Comparison of ENCODE assay signal across 8 mouse cellular contexts in genomic region chr12:84416834-84417604, GRCm38 (mm10). TPM values are rescaled to one million over a fixed set of nuclear protein-coding genes. Genes with fewer than 3 reads are reported as not detected.
DNase-seq lines count a peak whose midpoint lies in the region; ATAC-seq and TF ChIP-seq lines count a peak whose summit lies in the region.

Rnf113a2 (plus strand) TSS chr12:84417196.

- ATAC-seq in embryonic facial prominence, embryonic 12.5 days (ENCODE audit: insufficient number of reproducible peaks, insufficient read depth, low FRiP score, low TSS enrichment): no peak
- ATAC-seq in limb, embryonic 11.5 days (ENCODE audit: insufficient number of reproducible peaks, low FRiP score, low TSS enrichment, low read depth): peak; percentile 82; the same call in 1 of the 2 replicates
- peak; percentile 94 for ATAC-seq in midbrain, embryonic 13.5 days

- H3K9me3 ChIP-seq in embryonic facial prominence, embryonic 12.5 days: no peaks in the 10 kb centered on the region
- no peaks in the 10 kb centered on the region; the same call in 1 of the 2 replicates for H3K9me3 ChIP-seq in limb, embryonic 11.5 days (ENCODE audit: control insufficient read depth, low read length)
- no peaks in the 10 kb centered on the region for H3K9me3 ChIP-seq in midbrain, embryonic 13.5 days

- H3K27me3 ChIP-seq in embryonic facial prominence, embryonic 12.5 days: no peaks in the 10 kb centered on the region; the same call in 1 of the 2 replicates
- no peaks in the 10 kb centered on the region for H3K27me3 ChIP-seq in limb, embryonic 11.5 days (ENCODE audit: control insufficient read depth, insufficient read depth, low read length)
- H3K27me3 ChIP-seq in midbrain, embryonic 13.5 days: peaks cover 3% of the 10 kb centered on the region; the same call in 1 of the 2 replicates
- no peaks in the 10 kb centered on the region for H3K27me3 ChIP-seq in small intestine, adult 2 months (ENCODE audit: control insufficient read depth, insufficient read depth, low read length)

- no peak for TF ChIP-seq CTCF in small intestine, adult 2 months (IDR thresholded peaks at IDR 0.05; ENCODE audit: extremely low read depth, insufficient read length, insufficient replicate concordance, low read depth, low read length)

- TF ChIP-seq POLR2A in small intestine, adult 2 months (IDR thresholded peaks at IDR 0.05; ENCODE audit: low read depth, low read length): peak; percentile 57

- H3K27ac ChIP-seq in embryonic facial prominence, embryonic 12.5 days: 0 out of 2 replicates have a peak within 1 kb of the TSS, but pooled peaks have one; percentile 24
- H3K27ac ChIP-seq in limb, embryonic 11.5 days (replicated peaks; ENCODE audit: low read depth, low read length): no peak within 1 kb of the TSS
- H3K27ac ChIP-seq in midbrain, embryonic 13.5 days: peak within 1 kb of the TSS; percentile 79
- H3K27ac ChIP-seq in small intestine, adult 2 months (ENCODE audit: insufficient read depth, low read depth, low read length): peak within 1 kb of the TSS; percentile 34

- peak within 1 kb of the TSS; percentile 60 for H3K4me2 ChIP-seq in embryonic facial prominence, embryonic 12.5 days (replicated peaks)
- peak within 1 kb of the TSS; percentile 66 for H3K4me2 ChIP-seq in limb, embryonic 11.5 days (ENCODE audit: low read depth, severe bottlenecking)
- peak within 1 kb of the TSS; percentile 76 for H3K4me2 ChIP-seq in midbrain, embryonic 13.5 days (replicated peaks)

- peak within 1 kb of the TSS; percentile 47 for H3K4me3 ChIP-seq in embryonic facial prominence, embryonic 12.5 days
- peak within 1 kb of the TSS; percentile 50 for H3K4me3 ChIP-seq in limb, embryonic 11.5 days (ENCODE audit: low read depth, low read length)
- H3K4me3 ChIP-seq in midbrain, embryonic 13.5 days (replicated peaks): peak within 1 kb of the TSS; percentile 60
- peak within 1 kb of the TSS; percentile 77 for H3K4me3 ChIP-seq in small intestine, adult 2 months (ENCODE audit: low read depth, low read length)

- peak; percentile 85 to 89 for DNase-seq in adrenal gland, postnatal 36 days
- peak; percentile 85 to 87 for DNase-seq in heart, adult 18-20 months
- DNase-seq in kidney, adult 18-20 months: peak; percentile 86
- peak; percentile 86 for DNase-seq in limb, embryonic 11.5 days (ENCODE audit: low spot score)
- no peak for DNase-seq in MN1 (ENCODE audit: low spot score)

- H3K4me1 ChIP-seq in embryonic facial prominence, embryonic 12.5 days: no peaks in the 10 kb centered on the region
- no peaks in the 10 kb centered on the region for H3K4me1 ChIP-seq in limb, embryonic 11.5 days (ENCODE audit: control insufficient read depth, insufficient read depth, low read length)
- peaks cover 9% of the 10 kb centered on the region for H3K4me1 ChIP-seq in midbrain, embryonic 13.5 days (replicated peaks)
- H3K4me1 ChIP-seq in small intestine, adult 2 months (ENCODE audit: control insufficient read depth, insufficient read depth, insufficient read length, low read length): peaks cover 8% of the 10 kb centered on the region

- WGBS in embryonic facial prominence, embryonic 12.5 days: 3% methylated on average over 50 of the region's 50 CpGs
- 3% methylated on average over 50 of the region's 50 CpGs for WGBS in limb, embryonic 11.5 days
- 3% methylated on average over 50 of the region's 50 CpGs for WGBS in midbrain, embryonic 13.5 days
- 2% methylated on average over 50 of the region's 50 CpGs for WGBS in small intestine, adult 2 months

- H3K9ac ChIP-seq in embryonic facial prominence, embryonic 12.5 days: peak within 1 kb of the TSS; percentile 56
- peak within 1 kb of the TSS; percentile 70 for H3K9ac ChIP-seq in limb, embryonic 11.5 days (ENCODE audit: low read length)
- H3K9ac ChIP-seq in midbrain, embryonic 13.5 days (replicated peaks): peak within 1 kb of the TSS; percentile 73

- H3K36me3 ChIP-seq in embryonic facial prominence, embryonic 12.5 days: no peaks in the 10 kb centered on the region
- H3K36me3 ChIP-seq in limb, embryonic 11.5 days (ENCODE audit: control insufficient read depth, insufficient read depth, low read length): no peaks in the 10 kb centered on the region
- H3K36me3 ChIP-seq in midbrain, embryonic 13.5 days: no peaks in the 10 kb centered on the region
- H3K36me3 ChIP-seq in small intestine, adult 2 months (ENCODE audit: control insufficient read depth, insufficient read depth, low read length): no peaks in the 10 kb centered on the region

RNA-seq across cellular contexts. Expression of gene Rnf113a2, which starts in this region (rescaled TPM):
- 10 to 100 TPM; 17.9 to 19.4 TPM for total RNA-seq in adrenal gland, postnatal 36 days (2021)
- polyA plus RNA-seq in embryonic facial prominence, embryonic 12.5 days (2016; fragmentation: Nextera tagmentation; extraction: Ambion mirVana): 29.4 and 31.2 TPM in 2 replicates
- 10 to 100 TPM in 1 of 2 experiments, 1 to 10 TPM in 1; 9.7 to 10.5 TPM for total RNA-seq in heart, adult 18-20 months (2021)
- 27.9 and 30.7 TPM in 2 replicates for polyA plus RNA-seq in limb, embryonic 11.5 days (2014; fragmentation: Nextera tagmentation; extraction: Ambion mirVana)
- polyA plus RNA-seq in midbrain, embryonic 13.5 days (2015; fragmentation: Nextera tagmentation; extraction: Ambion mirVana): 27.0 and 27.1 TPM in 2 replicates
- 0.81 and 1.3 TPM in 2 replicates for polyA plus RNA-seq in small intestine, adult 2 months (2012; rRNA removed)

Comparison
In these comparisons a context has a peak if more than half of its experiments do, and no peak if none do; other contexts are left out.
1. RNA of gene Rnf113a2 (polyA plus RNA-seq): 29.4 to 31.2 TPM in embryonic facial prominence, embryonic 12.5 days, 27.9 to 30.7 TPM in limb, embryonic 11.5 days and 27.0 to 27.1 TPM in midbrain, embryonic 13.5 days; 0.81 to 1.3 TPM in small intestine, adult 2 months; every median in the first group is over 10 times any median in the second.
2. Peak in every context shown above with its lines, with median percentiles within 50 percentile points of each other: H3K4me2 ChIP-seq, H3K4me3 ChIP-seq and H3K9ac ChIP-seq.